Mouse (Mus musculus) heart, embryonic 12.5 days (tissue): ENCODE results near the gene Adgre5. TPM values are rescaled to one million over a fixed set of nuclear protein-coding genes. Genes with fewer than 3 reads are reported as not detected.

Experiments
- ATAC-seq: fragments of 200-750 bp; cut with Nextera tagmentation; 2 replicates; pipeline ENCODE4 v1.8.0; 2017; ENCODE audit warnings: moderate TSS enrichment, moderate library complexity; ENCODE audit not compliant: insufficient number of reproducible peaks, low FRiP score
- H3K27ac ChIP-seq: fragments of 300-500 bp; sonication (generic); 2 replicates; pipeline ENCODE4 v1.5.1; 2016; ENCODE audit warnings: mild to moderate bottlenecking, moderate library complexity; ENCODE audit not compliant: poor library complexity, severe bottlenecking
- H3K27me3 ChIP-seq: fragments of 300-500 bp; sonication (generic); replicated peaks from 2 replicates; pipeline ENCODE4 v1.6.1; 2016; ENCODE audit warnings: mild to moderate bottlenecking, moderate library complexity
- H3K36me3 ChIP-seq: fragments of 300-500 bp; sonication (generic); 2 replicates; pipeline ENCODE4 v1.6.1; 2016; ENCODE audit warnings: mild to moderate bottlenecking, moderate library complexity
- H3K4me1 ChIP-seq: fragments of 300-500 bp; sonication (generic); replicated peaks from 2 replicates; pipeline ENCODE4 v1.6.1; 2016; ENCODE audit warnings: mild to moderate bottlenecking
- H3K4me2 ChIP-seq: fragments of 300-500 bp; sonication (generic); 2 replicates; pipeline ENCODE4 v1.6.1; 2016; ENCODE audit warnings: mild to moderate bottlenecking, moderate library complexity
- H3K4me3 ChIP-seq: fragments of 300-500 bp; sonication (generic); 2 replicates; pipeline ENCODE4 v1.5.1; 2016; ENCODE audit warnings: mild to moderate bottlenecking
- H3K9ac ChIP-seq: fragments of 300-500 bp; sonication (generic); 2 replicates; pipeline ENCODE4 v1.6.1; 2016; ENCODE audit warnings: mild to moderate bottlenecking, moderate library complexity
- H3K9me3 ChIP-seq: fragments of 300-500 bp; sonication (generic); replicated peaks from 2 replicates; pipeline ENCODE4 v1.6.1; 2016; ENCODE audit warnings: mild to moderate bottlenecking, moderate library complexity
- WGBS: fragments of 180-500 bp; shearing (Covaris S2); methylation state at CpG from one replicate; pipeline ENCODE4 v1.1.7; 2016; 5-methylcytosine and 5-hydroxymethylcytosine counted together
- polyA plus RNA-seq: library from polyadenylated mRNA; unstranded; fragments of >200 nt; fragmentation: Nextera tagmentation; extraction: Ambion mirVana; gene quantifications from 2 replicates; pipeline ENCODE4 v1.2.1, GENCODE M21; 2016

Adgre5 gene
- polyA plus RNA-seq, 1 experiment from 2014 or later = 26.2 TPM

- no peak for ATAC-seq
Measured at GRCm38 (mm10) chr8:83699566-83699965, 41.6 kb downstream of the Adgre5 start.

GRCm38 (mm10) chr8:83698661-83699453 is 42.3 kb downstream of the Adgre5 start, which contains the start of gene Pkn1:
Gene Pkn1 (minus strand): TSS chr8:83699179.
- H3K9me3 ChIP-seq = no peaks in the 10 kb centered on the region
- H3K4me3 ChIP-seq = peak within 1 kb of the TSS; percentile 97
- peaks cover 50% of the 10 kb centered on the region for H3K4me1 ChIP-seq
- 2% methylated on average over 82 of the region's 85 CpGs for WGBS
- peak within 1 kb of the TSS; percentile 74 for H3K27ac ChIP-seq
- peak within 1 kb of the TSS; percentile 98 for H3K9ac ChIP-seq
- no peaks in the 10 kb centered on the region for H3K27me3 ChIP-seq
- peak within 1 kb of the TSS; percentile 98 for H3K4me2 ChIP-seq
- no peaks in the 10 kb centered on the region for H3K36me3 ChIP-seq
- peak; percentile 93 for ATAC-seq

More at GRCm38 (mm10) chr8:83699566-83699965, 41.6 kb downstream of the Adgre5 start:
- H3K4me2 ChIP-seq = peak overlapping the region; percentile 98
- no peaks in the 10 kb centered on the region for H3K36me3 ChIP-seq
- H3K4me3 ChIP-seq = peak overlapping the region; percentile 97
- H3K9me3 ChIP-seq = no peaks in the 10 kb centered on the region
- peaks cover 44% of the 10 kb centered on the region for H3K4me1 ChIP-seq
- H3K27ac ChIP-seq = peak overlapping the region; percentile 74; the same call in 1 of the 2 replicates
- H3K9ac ChIP-seq = peak overlapping the region; percentile 98
- WGBS = 41% methylated on average over 9 of the region's 9 CpGs
- no peaks in the 10 kb centered on the region for H3K27me3 ChIP-seq

- Histone ChIP-seq H3K9me3 (no peaks in the 10 kb centered on the region), H3K4me1 (peaks cover 53% of the 10 kb centered on the region), H3K36me3 (no peaks in the 10 kb centered on the region), H3K27me3 (no peaks in the 10 kb centered on the region), H3K9ac (peak overlapping the region; percentile 98), H3K27ac (peak overlapping the region; percentile 74), H3K4me3 (peak overlapping the region; percentile 97), H3K4me2 (peak overlapping the region; percentile 98)
- ATAC-seq = no peak; the same call in 1 of the 2 replicates
- 7% methylated on average over 15 of the region's 15 CpGs for WGBS
Measured at GRCm38 (mm10) chr8:83698291-83698660, 42.9 kb downstream of the Adgre5 start.

- Histone ChIP-seq H3K27ac (peak overlapping the region; percentile 74), H3K9me3 (no peaks in the 10 kb centered on the region), H3K9ac (peak overlapping the region; percentile 98), H3K4me1 (peaks cover 53% of the 10 kb centered on the region), H3K36me3 (peaks cover 2% of the 10 kb centered on the region), H3K27me3 (no peaks in the 10 kb centered on the region), H3K4me2 (peak overlapping the region; percentile 98), H3K4me3 (peak overlapping the region; percentile 97)
- no peak for ATAC-seq
- WGBS = 37% methylated on average over 19 of the region's 19 CpGs
Measured at GRCm38 (mm10) chr8:83697374-83698220, 43.5 kb downstream of the Adgre5 start.

DNA sequence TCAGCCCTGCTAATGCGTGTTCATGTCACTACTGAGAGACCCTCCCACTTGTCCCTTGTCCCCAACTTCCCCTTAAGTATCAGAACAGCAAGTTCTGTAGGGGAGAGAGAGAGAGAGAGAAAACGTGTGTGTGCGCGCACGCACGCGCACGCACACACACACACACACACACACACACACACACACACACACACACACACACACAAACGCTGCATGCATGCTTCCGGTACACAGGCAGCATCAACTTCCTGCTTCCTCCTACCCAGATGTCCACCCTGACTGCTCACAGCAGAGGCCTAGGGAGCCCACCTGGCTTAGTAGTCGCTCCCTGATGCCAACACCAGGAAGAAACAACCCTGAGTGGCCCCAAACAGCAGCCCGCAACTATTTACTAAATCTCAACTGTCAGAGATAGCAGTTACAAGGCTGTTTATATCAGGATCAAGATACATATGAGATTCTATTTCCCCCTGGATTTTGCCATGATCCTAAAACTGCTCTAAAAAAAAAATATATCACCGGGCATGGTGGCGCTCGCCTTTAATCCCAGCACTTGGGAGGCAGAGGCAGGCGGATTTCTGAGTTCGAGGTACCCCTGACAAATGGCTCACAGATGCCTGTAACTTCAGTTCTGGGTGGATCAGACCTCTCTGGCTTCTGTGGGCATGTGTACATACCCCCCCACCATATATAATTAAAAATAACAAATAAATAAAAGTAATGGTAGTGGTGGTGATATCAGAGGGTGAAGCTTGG is 45.6 kb downstream of the Adgre5 start:
- Histone ChIP-seq H3K4me2 (no peak overlapping the region), H3K9me3 (no peaks in the 10 kb centered on the region), H3K4me3 (no peak overlapping the region), H3K4me1 (peaks cover 47% of the 10 kb centered on the region), H3K27me3 (no peaks in the 10 kb centered on the region), H3K9ac (no peak overlapping the region), H3K27ac (no peak overlapping the region), H3K36me3 (peaks cover 22% of the 10 kb centered on the region)
- 80% methylated on average over 10 of the region's 17 CpGs for WGBS
- no peak for ATAC-seq

DNA sequence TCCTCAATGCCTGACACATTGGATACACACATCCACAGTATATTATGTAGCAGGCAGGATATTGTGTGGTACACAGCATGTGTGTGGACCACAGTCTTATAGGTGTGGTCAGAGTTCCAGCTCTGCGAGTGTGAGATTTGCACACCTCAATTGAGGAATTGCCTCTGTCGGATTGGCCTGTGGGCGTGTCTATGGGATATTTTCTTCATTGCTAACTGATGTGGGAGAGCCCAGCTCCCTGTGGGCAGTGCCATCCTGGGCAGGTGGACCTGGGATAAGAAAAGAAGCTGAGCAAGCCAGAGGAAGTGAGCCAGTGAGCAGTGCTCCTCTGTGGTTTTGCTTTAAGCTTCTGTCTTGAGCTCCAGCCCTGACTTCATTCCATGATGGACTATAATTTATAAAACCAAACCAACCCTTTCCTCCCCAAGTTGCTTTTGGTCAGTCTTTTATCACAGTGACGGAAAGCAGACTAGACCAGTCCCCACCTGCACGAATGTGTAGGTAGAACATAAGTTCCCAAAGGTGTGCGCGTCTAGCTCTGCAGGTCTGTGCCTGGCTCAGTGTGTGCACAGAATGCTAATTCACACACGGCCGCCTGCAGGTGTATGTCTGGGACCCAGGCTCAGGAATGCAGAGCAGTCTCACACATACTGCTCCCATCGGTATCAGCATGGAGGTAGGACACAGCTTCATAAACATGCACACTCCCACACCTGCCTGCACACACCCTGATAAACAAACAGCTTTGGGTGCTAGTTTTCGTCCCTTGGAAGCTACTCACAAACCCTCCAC is 46.6 kb downstream of the Adgre5 start:
- 84% methylated on average over 11 of the region's 11 CpGs for WGBS
- no peak for ATAC-seq
- no peak overlapping the region for H3K4me3 ChIP-seq

DNA sequence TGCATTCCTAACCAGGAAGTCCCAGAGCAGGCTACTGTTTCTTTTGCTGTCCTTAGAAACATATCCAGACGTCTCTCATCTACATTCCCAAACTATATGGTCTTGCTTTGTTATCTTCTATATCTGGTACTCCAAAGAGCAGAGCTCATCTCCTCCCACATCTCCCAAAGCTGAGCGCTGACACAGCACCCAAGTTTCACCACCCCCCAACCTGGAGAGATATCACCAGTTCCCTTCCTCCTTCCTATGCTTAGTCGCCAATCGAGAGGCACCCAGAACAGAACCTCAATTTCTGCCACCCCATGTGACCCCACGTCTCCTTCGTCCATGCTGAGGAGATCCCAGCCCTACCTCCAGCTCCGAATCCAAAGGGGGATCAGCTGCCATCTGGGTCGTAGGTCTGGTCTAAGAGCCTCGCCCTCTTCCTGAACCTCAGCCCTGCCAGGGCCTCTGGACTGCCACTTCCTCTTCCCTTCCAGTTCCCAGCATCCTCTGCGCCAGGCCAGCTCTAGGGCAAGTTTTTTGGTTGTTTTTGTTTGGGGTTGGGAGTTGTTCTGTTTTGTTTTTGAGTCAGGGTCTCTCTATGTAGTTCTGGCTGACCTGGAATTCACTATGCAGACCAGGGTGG is 47.4 kb downstream of the Adgre5 start:
- Histone ChIP-seq H3K4me1 (peaks cover 36% of the 10 kb centered on the region), H3K27me3 (no peaks in the 10 kb centered on the region), H3K27ac (no peak overlapping the region), H3K9ac (no peak overlapping the region), H3K9me3 (no peaks in the 10 kb centered on the region), H3K4me2 (no peak overlapping the region), H3K4me3 (no peak overlapping the region), H3K36me3 (peaks cover 32% of the 10 kb centered on the region)
- 73% methylated on average over 10 of the region's 10 CpGs for WGBS
- no peak for ATAC-seq

More for the DNA sequence above, 46.6 kb downstream of the Adgre5 start:
- H3K27ac ChIP-seq = no peak overlapping the region
- H3K9ac ChIP-seq = no peak overlapping the region
- H3K4me2 ChIP-seq = no peak overlapping the region
- peaks cover 40% of the 10 kb centered on the region for H3K4me1 ChIP-seq
- H3K27me3 ChIP-seq = no peaks in the 10 kb centered on the region
- H3K9me3 ChIP-seq = no peaks in the 10 kb centered on the region
- peaks cover 27% of the 10 kb centered on the region for H3K36me3 ChIP-seq

DNA sequence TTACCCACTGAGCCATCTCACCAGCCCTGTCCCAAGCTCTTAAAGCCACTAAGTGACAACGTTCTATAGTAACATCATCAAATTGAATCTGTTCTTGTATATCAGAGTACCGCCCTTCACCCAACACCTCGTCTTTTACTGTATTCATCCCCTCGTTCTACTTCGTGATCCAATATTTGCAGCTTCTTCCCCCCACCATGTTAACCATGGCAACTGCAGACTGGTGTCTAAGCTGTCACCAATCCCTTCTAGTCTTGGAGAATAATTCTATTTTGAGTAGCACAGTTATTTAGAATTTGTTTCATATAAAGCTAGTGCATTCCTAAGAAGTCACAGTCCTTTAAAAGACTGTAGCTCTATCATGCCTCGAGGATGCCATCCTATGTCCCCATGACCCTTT is 51.9 kb downstream of the Adgre5 start:
- Histone ChIP-seq H3K4me2 (no peak overlapping the region), H3K4me3 (no peak overlapping the region), H3K4me1 (peaks cover 8% of the 10 kb centered on the region), H3K36me3 (peaks cover 69% of the 10 kb centered on the region), H3K9me3 (no peaks in the 10 kb centered on the region), H3K27me3 (no peaks in the 10 kb centered on the region), H3K27ac (no peak overlapping the region), H3K9ac (no peak overlapping the region)
- no peak for ATAC-seq
- WGBS = 88% methylated on average over 6 of the region's 6 CpGs

DNA sequence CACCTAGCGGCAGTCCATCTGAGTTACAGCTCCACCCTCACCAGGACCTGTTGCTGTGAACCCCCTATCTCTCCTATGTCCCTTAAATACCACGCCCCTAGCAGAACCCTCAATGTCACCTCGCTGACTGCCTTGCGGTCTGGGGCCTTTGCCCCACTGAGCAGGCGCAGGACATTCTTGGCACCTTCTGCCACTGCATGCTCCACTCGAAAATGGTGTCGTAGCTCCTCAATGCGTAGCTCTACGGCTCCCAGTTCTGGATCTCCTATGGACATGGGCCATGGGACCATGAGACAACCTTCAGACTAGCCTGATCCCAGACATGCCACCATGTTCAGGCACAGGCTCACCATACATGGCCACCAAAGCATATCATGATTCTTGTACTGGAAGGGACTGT is 56.6 kb downstream of the Adgre5 start:
- ATAC-seq = no peak
- no peaks in the 10 kb centered on the region for H3K9me3 ChIP-seq
- H3K9ac ChIP-seq = no peak overlapping the region
- no peak overlapping the region for H3K27ac ChIP-seq
- peaks cover 76% of the 10 kb centered on the region for H3K36me3 ChIP-seq
- H3K27me3 ChIP-seq = no peaks in the 10 kb centered on the region
- WGBS = 86% methylated on average over 9 of the region's 9 CpGs
- peaks cover 19% of the 10 kb centered on the region for H3K4me1 ChIP-seq
- H3K4me2 ChIP-seq = no peak overlapping the region
- H3K4me3 ChIP-seq = no peak overlapping the region

- WGBS = 11% methylated on average over 6 of the region's 6 CpGs
- Histone ChIP-seq H3K27ac (peak overlapping the region; percentile 48), H3K9ac (no peak overlapping the region), H3K4me3 (no peak overlapping the region), H3K4me1 (peaks cover 19% of the 10 kb centered on the region), H3K9me3 (no peaks in the 10 kb centered on the region), H3K27me3 (no peaks in the 10 kb centered on the region), H3K4me2 (no peak overlapping the region), H3K36me3 (peaks cover 81% of the 10 kb centered on the region)
- ATAC-seq = peak; percentile 73; the same call in 1 of the 2 replicates
Measured at GRCm38 (mm10) chr8:83681099-83681498, 60.0 kb downstream of the Adgre5 start.
